Mouse (Mus musculus) thymus, adult 2 months (tissue): Measurements from ENCODE around the gene Kcnd2.

Source experiments
- CTCF ChIP-seq: fragments of 200-500 bp; IDR thresholded peaks from 2 replicates; pipeline ENCODE4 v1.5.1; 2012; ENCODE audit warnings: mild to moderate bottlenecking, control low read depth, low read length, moderate library complexity, borderline replicate concordance; ENCODE audit not compliant: control insufficient read depth, poor library complexity, insufficient read depth; ENCODE audit errors: extremely low read depth
- POLR2A ChIP-seq: fragments of 200-500 bp; IDR thresholded peaks from 2 replicates; pipeline ENCODE4 v1.6.1; 2012; ENCODE audit warnings: mild to moderate bottlenecking, low read length, control low read depth, moderate library complexity; ENCODE audit not compliant: control insufficient read depth, poor library complexity, insufficient read depth; ENCODE audit errors: extremely low read depth

GRCm38 (mm10) chr6:21520351-21520750 is 305.0 kb downstream of the Kcnd2 start:
- TF ChIP-seq CTCF (no peak), POLR2A (no peak)
